Mouse (Mus musculus) liver, embryonic 14.5 days (tissue): ENCODE results near the gene Rrn3. TPM values are rescaled to one million over a fixed set of nuclear protein-coding genes. Genes with fewer than 3 reads are reported as not detected.

ENCODE experiments used
- ATAC-seq: fragments of 200-750 bp; cut with Nextera tagmentation; 2 replicates; pipeline ENCODE4 v1.8.0; 2017; ENCODE audit warnings: moderate number of reproducible peaks, mild to moderate bottlenecking, moderate library complexity; ENCODE audit not compliant: insufficient read depth
- DNase-seq, 3 experiments: peaks; one replicate each; pipeline ENCODE4 v3.0.0-alpha.2; 2012 to 2013; ENCODE audit warnings: low read depth in 3 of 3, low spot score in 3 of 3
- H3K27ac ChIP-seq: fragments of 300-500 bp; sonication (generic); 2 replicates; pipeline ENCODE4 v1.5.1; 2014; ENCODE audit warnings: moderate library complexity, mild to moderate bottlenecking, control low read depth, inconsistent platforms
- H3K27me3 ChIP-seq: fragments of 300-500 bp; sonication (generic); 2 replicates; pipeline ENCODE4 v1.6.1; 2014; ENCODE audit warnings: mild to moderate bottlenecking, low read length, moderate library complexity; ENCODE audit not compliant: control insufficient read depth, insufficient read depth
- H3K36me3 ChIP-seq: fragments of 300-500 bp; sonication (generic); replicated peaks from 2 replicates; pipeline ENCODE4 v1.6.1; 2014; ENCODE audit warnings: low read depth; ENCODE audit not compliant: control insufficient read depth, insufficient read depth
- H3K4me1 ChIP-seq, 2 experiments: fragments of 200-500 bp in 1 of 2; fragments of 300-500 bp in 1 of 2; sonication (generic) in 1 of 2; replicated peaks; 2 replicates each; pipeline ENCODE4 v1.6.1; 2012 to 2014; ENCODE audit warnings: antibody characterized with exemption in 1 of 2, inconsistent platforms in 1 of 2, low read length in 1 of 2; ENCODE audit not compliant: control insufficient read depth in 2 of 2, insufficient read depth in 2 of 2
- H3K4me2 ChIP-seq: fragments of 300-500 bp; sonication (generic); 2 replicates; pipeline ENCODE4 v1.6.1; 2014; ENCODE audit warnings: low read depth, mild to moderate bottlenecking, control low read depth, moderate library complexity
- H3K4me3 ChIP-seq, 2 experiments: fragments of 200-500 bp in 1 of 2; fragments of 300-500 bp in 1 of 2; sonication (generic) in 1 of 2; 2 replicates each; pipeline ENCODE4 v1.5.1; 2012 to 2014; ENCODE audit warnings: low read depth in 2 of 2, low read length in 2 of 2, mild to moderate bottlenecking in 2 of 2, control low read depth in 1 of 2, inconsistent platforms in 1 of 2, moderate library complexity in 1 of 2; ENCODE audit not compliant: insufficient read depth in 1 of 2
- H3K9ac ChIP-seq: fragments of 300-500 bp; sonication (generic); replicated peaks from 2 replicates; pipeline ENCODE4 v1.6.1; 2014; ENCODE audit warnings: mild to moderate bottlenecking, control low read depth, moderate library complexity
- H3K9me3 ChIP-seq: fragments of 300-500 bp; sonication (generic); 2 replicates; pipeline ENCODE4 v1.6.1; 2016; ENCODE audit warnings: low read length, mixed read lengths; ENCODE audit not compliant: control insufficient read depth
- CTCF ChIP-seq: IDR thresholded peaks from 2 replicates; pipeline ENCODE4 v1.5.1; 2016; ENCODE audit warnings: antibody characterized with exemption, low read depth, control low read depth
- EP300 ChIP-seq: IDR thresholded peaks from 2 replicates; pipeline ENCODE4 v1.6.1; 2016; ENCODE audit warnings: antibody characterized with exemption, low read depth
- WGBS: fragments of 180-500 bp; shearing (Covaris S2); extraction: QIAGEN DNeasy Blood & Tissue Kit; methylation state at CpG from one replicate; pipeline ENCODE4 v1.1.7; 2014; ENCODE audit not compliant: insufficient replicate concordance; 5-methylcytosine and 5-hydroxymethylcytosine counted together
- polyA plus RNA-seq, 2 experiments: library from polyadenylated mRNA; depleted of rRNA in 1 of 2; stranded (reverse) in 1 of 2; unstranded in 1 of 2; fragments of >200 nt; fragmentation: Nextera tagmentation in 1 of 2; extraction: Ambion mirVana in 1 of 2; gene quantifications; 2 replicates each; pipeline versions ENCODE4 v1.2.1 to v1.2.3; 2012 to 2014

The Rrn3 gene
- polyA plus RNA-seq, 2 experiments: 7.2 to 15.3 TPM

- H3K9me3 ChIP-seq: no peaks in the 10 kb centered on the region
- H3K4me2 ChIP-seq: no peak overlapping the region
- H3K9ac ChIP-seq: no peak overlapping the region
- H3K4me3 ChIP-seq: no peak overlapping the region
- TF ChIP-seq CTCF (no peak), EP300 (no peak)
- H3K36me3 ChIP-seq: peaks cover 13% of the 10 kb centered on the region
- DNase-seq (no peak), ATAC-seq (no peak)
- no peak overlapping the region for H3K27ac ChIP-seq
- no peaks in the 10 kb centered on the region for H3K4me1 ChIP-seq
- no peaks in the 10 kb centered on the region for H3K27me3 ChIP-seq
- WGBS: 79% methylated on average over 7 of the region's 7 CpGs
Observed at GRCm38 (mm10) chr16:13840056-13840455, 59.5 kb downstream of the Rrn3 start.

- Histone ChIP-seq H3K36me3 (peaks cover 13% of the 10 kb centered on the region), H3K27me3 (no peaks in the 10 kb centered on the region), H3K9ac (no peak overlapping the region), H3K4me1 (no peaks in the 10 kb centered on the region), H3K9me3 (no peaks in the 10 kb centered on the region), H3K27ac (no peak overlapping the region), H3K4me3 (no peak overlapping the region), H3K4me2 (no peak overlapping the region)
- no peak for TF ChIP-seq CTCF
- DNase-seq (no peak), ATAC-seq (no peak)
- 74% methylated on average over 3 of the region's 3 CpGs for WGBS
Observed at GRCm38 (mm10) chr16:13840956-13841355, 60.4 kb downstream of the Rrn3 start.

- ATAC-seq (no peak), DNase-seq (no peak)
- Histone ChIP-seq H3K27me3 (no peaks in the 10 kb centered on the region), H3K36me3 (peaks cover 8% of the 10 kb centered on the region), H3K9ac (no peak overlapping the region), H3K4me1 (no peaks in the 10 kb centered on the region), H3K9me3 (no peaks in the 10 kb centered on the region), H3K4me3 (no peak overlapping the region), H3K27ac (no peak overlapping the region), H3K4me2 (no peak overlapping the region)
- 78% methylated on average over 5 of the region's 5 CpGs for WGBS
- TF ChIP-seq EP300 (no peak), CTCF (no peak)
Observed at GRCm38 (mm10) chr16:13845031-13845430, 64.5 kb downstream of the Rrn3 start.

GRCm38 (mm10) chr16:13846675-13847074, 66.2 kb downstream of the Rrn3 start:
- H3K36me3 ChIP-seq: peaks cover 8% of the 10 kb centered on the region

GRCm38 (mm10) chr16:13848310-13848709, 67.8 kb downstream of the Rrn3 start:
- H3K27ac ChIP-seq: no peak overlapping the region
- no peak for ATAC-seq
- H3K36me3 ChIP-seq: peaks cover 5% of the 10 kb centered on the region
- DNase-seq: no peak
- H3K9ac ChIP-seq: no peak overlapping the region
- no peaks in the 10 kb centered on the region for H3K9me3 ChIP-seq
- H3K27me3 ChIP-seq: no peaks in the 10 kb centered on the region
- no peak overlapping the region for H3K4me3 ChIP-seq
- TF ChIP-seq EP300: no peak
- TF ChIP-seq CTCF: no peak
- H3K4me2 ChIP-seq: no peak overlapping the region
- H3K4me1 ChIP-seq: no peaks in the 10 kb centered on the region
- WGBS: 11% methylated on average over 2 of the region's 2 CpGs

More at GRCm38 (mm10) chr16:13846675-13847074, 66.2 kb downstream of the Rrn3 start:
- H3K9me3 ChIP-seq: no peaks in the 10 kb centered on the region
- H3K4me3 ChIP-seq: no peak overlapping the region
- H3K27ac ChIP-seq: no peak overlapping the region
- no peak for DNase-seq
- H3K4me2 ChIP-seq: no peak overlapping the region
- ATAC-seq: no peak
- H3K9ac ChIP-seq: no peak overlapping the region
- no peaks in the 10 kb centered on the region for H3K4me1 ChIP-seq
- no peak for TF ChIP-seq EP300
- no peak for TF ChIP-seq CTCF
- 71% methylated on average over 1 of the region's 1 CpGs for WGBS
- H3K27me3 ChIP-seq: no peaks in the 10 kb centered on the region

DNA sequence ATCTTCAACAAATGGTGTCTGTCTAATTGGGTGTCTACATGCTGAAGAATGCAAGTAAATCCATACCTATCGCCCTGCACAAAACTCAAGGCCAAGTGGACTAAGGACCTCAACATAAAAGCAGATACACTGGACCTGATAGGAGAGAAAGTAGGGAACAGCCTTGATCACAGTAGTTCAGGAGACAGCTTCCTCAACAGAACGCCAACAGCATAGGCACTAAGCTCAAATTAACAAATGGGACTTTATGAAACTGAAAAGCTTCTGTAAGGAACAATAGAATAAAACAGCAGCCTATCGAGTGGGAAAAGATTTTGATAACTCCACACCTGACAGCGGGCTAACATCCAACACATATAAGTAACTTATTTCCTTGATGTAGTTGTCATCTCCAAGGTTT, 70.9 kb downstream of the Rrn3 start:
- ATAC-seq: no peak
- TF ChIP-seq CTCF (no peak), EP300 (no peak)
- no peak overlapping the region for H3K9ac ChIP-seq
- no peak overlapping the region for H3K4me2 ChIP-seq
- no peak overlapping the region for H3K4me3 ChIP-seq
- 72% methylated on average over 4 of the region's 4 CpGs for WGBS
- H3K27me3 ChIP-seq: no peaks in the 10 kb centered on the region
- H3K36me3 ChIP-seq: no peaks in the 10 kb centered on the region; the same call in none of the 2 replicates
- no peak overlapping the region for H3K27ac ChIP-seq
- no peaks in the 10 kb centered on the region for H3K4me1 ChIP-seq
- no peak for DNase-seq
- no peaks in the 10 kb centered on the region for H3K9me3 ChIP-seq
